Mouse (Mus musculus): ENCODE data around the gene 1700069L16Rik. TPM values are rescaled to one million over a fixed set of nuclear protein-coding genes. Genes with fewer than 3 reads are reported as not detected.

Gene 1700069L16Rik
- total and polyA plus RNA-seq, 2 experiments = not detected

GRCm38 (mm10) chr5:113690866-113691265 is 33.7 kb downstream of the 1700069L16Rik start:
- H3K4me3 ChIP-seq (ENCODE audit: insufficient read depth, low read depth, low read length) = no peak overlapping the region
- TF ChIP-seq POLR2A (IDR thresholded peaks at IDR 0.05; ENCODE audit: extremely low read depth, insufficient read depth, low read length) (no peak), CTCF (IDR thresholded peaks at IDR 0.05; ENCODE audit: low read depth, low read length) (no peak)

GRCm38 (mm10) chr5:113690069-113690548 is 34.5 kb downstream of the 1700069L16Rik start:
- no peaks in the 10 kb centered on the region for H3K4me1 ChIP-seq (ENCODE audit: control insufficient read depth, insufficient read depth, low read length)
- H3K27ac ChIP-seq (replicated peaks; ENCODE audit: insufficient read depth, low read depth, low read length) = no peak overlapping the region
- H3K4me3 ChIP-seq (ENCODE audit: insufficient read depth, low read depth, low read length) = no peak overlapping the region
- no peaks in the 10 kb centered on the region for H3K27me3 ChIP-seq (ENCODE audit: control insufficient read depth, insufficient read depth, low read length)
- no peak for TF ChIP-seq POLR2A (IDR thresholded peaks at IDR 0.05; ENCODE audit: extremely low read depth, insufficient read depth, low read length)
- TF ChIP-seq CTCF (IDR thresholded peaks at IDR 0.05; ENCODE audit: low read depth, low read length) = no peak
- WGBS = 84% methylated on average over 15 of the region's 15 CpGs
- DNase-seq (ENCODE audit: extremely low read depth, low read depth, low spot score) = no peak
- H3K79me2 ChIP-seq (ENCODE audit: control insufficient read depth, insufficient read depth, low read length) = no peaks in the 10 kb centered on the region
- no peak overlapping the region for H3K9ac ChIP-seq (ENCODE audit: low read depth, low read length)
- H3K36me3 ChIP-seq (ENCODE audit: control insufficient read depth, insufficient read depth, low read length) = no peaks in the 10 kb centered on the region

More at GRCm38 (mm10) chr5:113690866-113691265, 33.7 kb downstream of the 1700069L16Rik start:
- no peak overlapping the region for H3K9ac ChIP-seq (ENCODE audit: low read depth, low read length)
- no peaks in the 10 kb centered on the region for H3K27me3 ChIP-seq (ENCODE audit: control insufficient read depth, insufficient read depth, low read length)
- H3K79me2 ChIP-seq (ENCODE audit: control insufficient read depth, insufficient read depth, low read length) = no peaks in the 10 kb centered on the region
- WGBS = 84% methylated on average over 2 of the region's 2 CpGs
- H3K4me1 ChIP-seq (ENCODE audit: control insufficient read depth, insufficient read depth, low read length) = no peaks in the 10 kb centered on the region
- H3K27ac ChIP-seq (replicated peaks; ENCODE audit: insufficient read depth, low read depth, low read length) = no peak overlapping the region
- no peak for DNase-seq (ENCODE audit: extremely low read depth, low read depth, low spot score)
- no peaks in the 10 kb centered on the region for H3K36me3 ChIP-seq (ENCODE audit: control insufficient read depth, insufficient read depth, low read length)

- H3K27ac ChIP-seq (replicated peaks; ENCODE audit: insufficient read depth, low read depth, low read length) = no peak overlapping the region
- no peak overlapping the region for H3K9ac ChIP-seq (ENCODE audit: low read depth, low read length)
- no peaks in the 10 kb centered on the region for H3K79me2 ChIP-seq (ENCODE audit: control insufficient read depth, insufficient read depth, low read length)
- H3K36me3 ChIP-seq (ENCODE audit: control insufficient read depth, insufficient read depth, low read length) = no peaks in the 10 kb centered on the region
- DNase-seq (ENCODE audit: extremely low read depth, low read depth, low spot score) = no peak
- TF ChIP-seq POLR2A (IDR thresholded peaks at IDR 0.05; ENCODE audit: extremely low read depth, insufficient read depth, low read length) = no peak
- TF ChIP-seq CTCF (IDR thresholded peaks at IDR 0.05; ENCODE audit: low read depth, low read length) = no peak
- no peaks in the 10 kb centered on the region for H3K4me1 ChIP-seq (ENCODE audit: control insufficient read depth, insufficient read depth, low read length)
- 77% methylated on average over 5 of the region's 5 CpGs for whole genome bisulfite sequencing
- H3K27me3 ChIP-seq (ENCODE audit: control insufficient read depth, insufficient read depth, low read length) = no peaks in the 10 kb centered on the region
- no peak overlapping the region for H3K4me3 ChIP-seq (ENCODE audit: insufficient read depth, low read depth, low read length)
These were observed 37.1 kb downstream of the 1700069L16Rik start for GRCm38 (mm10) chr5:113687514-113687913.

- Histone ChIP-seq H3K4me3 (ENCODE audit: insufficient read depth, low read depth, low read length) (no peak overlapping the region), H3K9ac (ENCODE audit: low read depth, low read length) (no peak overlapping the region), H3K79me2 (ENCODE audit: control insufficient read depth, insufficient read depth, low read length) (no peaks in the 10 kb centered on the region), H3K27me3 (ENCODE audit: control insufficient read depth, insufficient read depth, low read length) (no peaks in the 10 kb centered on the region), H3K36me3 (ENCODE audit: control insufficient read depth, insufficient read depth, low read length) (no peaks in the 10 kb centered on the region), H3K4me1 (ENCODE audit: control insufficient read depth, insufficient read depth, low read length) (no peaks in the 10 kb centered on the region), H3K27ac (replicated peaks; ENCODE audit: insufficient read depth, low read depth, low read length) (no peak overlapping the region)
- no peak for DNase-seq (ENCODE audit: extremely low read depth, low read depth, low spot score)
- WGBS = 81% methylated on average over 5 of the region's 5 CpGs
- TF ChIP-seq CTCF (IDR thresholded peaks at IDR 0.05; ENCODE audit: low read depth, low read length) = no peak
- no peak for TF ChIP-seq POLR2A (IDR thresholded peaks at IDR 0.05; ENCODE audit: extremely low read depth, insufficient read depth, low read length)
These were observed 39.1 kb downstream of the 1700069L16Rik start for GRCm38 (mm10) chr5:113685471-113685870.

GRCm38 (mm10) chr5:113683246-113683645 is 41.3 kb downstream of the 1700069L16Rik start:
- Histone ChIP-seq H3K9ac (ENCODE audit: low read depth, low read length) (no peak overlapping the region), H3K79me2 (ENCODE audit: control insufficient read depth, insufficient read depth, low read length) (no peaks in the 10 kb centered on the region), H3K4me3 (ENCODE audit: insufficient read depth, low read depth, low read length) (no peak overlapping the region), H3K27ac (replicated peaks; ENCODE audit: insufficient read depth, low read depth, low read length) (no peak overlapping the region), H3K4me1 (ENCODE audit: control insufficient read depth, insufficient read depth, low read length) (no peaks in the 10 kb centered on the region), H3K27me3 (ENCODE audit: control insufficient read depth, insufficient read depth, low read length) (no peaks in the 10 kb centered on the region), H3K36me3 (ENCODE audit: control insufficient read depth, insufficient read depth, low read length) (no peaks in the 10 kb centered on the region)
- DNase-seq (ENCODE audit: extremely low read depth, low read depth, low spot score) = no peak
- TF ChIP-seq CTCF (IDR thresholded peaks at IDR 0.05; ENCODE audit: low read depth, low read length) (no peak), POLR2A (IDR thresholded peaks at IDR 0.05; ENCODE audit: extremely low read depth, insufficient read depth, low read length) (no peak)
- WGBS = 80% methylated on average over 5 of the region's 5 CpGs

- WGBS = 79% methylated on average over 3 of the region's 3 CpGs
- H3K36me3 ChIP-seq (ENCODE audit: control insufficient read depth, insufficient read depth, low read length) = no peaks in the 10 kb centered on the region
- DNase-seq (ENCODE audit: extremely low read depth, low read depth, low spot score) = no peak
These were observed 42.1 kb downstream of the 1700069L16Rik start for GRCm38 (mm10) chr5:113682472-113682871.

More at GRCm38 (mm10) chr5:113682472-113682871, 42.1 kb downstream of the 1700069L16Rik start:
- Histone ChIP-seq H3K27ac (replicated peaks; ENCODE audit: insufficient read depth, low read depth, low read length) (no peak overlapping the region), H3K4me1 (ENCODE audit: control insufficient read depth, insufficient read depth, low read length) (no peaks in the 10 kb centered on the region), H3K27me3 (ENCODE audit: control insufficient read depth, insufficient read depth, low read length) (no peaks in the 10 kb centered on the region), H3K79me2 (ENCODE audit: control insufficient read depth, insufficient read depth, low read length) (no peaks in the 10 kb centered on the region), H3K4me3 (ENCODE audit: insufficient read depth, low read depth, low read length) (no peak overlapping the region), H3K9ac (ENCODE audit: low read depth, low read length) (no peak overlapping the region)
- no peak for TF ChIP-seq POLR2A (IDR thresholded peaks at IDR 0.05; ENCODE audit: extremely low read depth, insufficient read depth, low read length)
- TF ChIP-seq CTCF (IDR thresholded peaks at IDR 0.05; ENCODE audit: low read depth, low read length) = no peak

All from liver, adult 2 months (tissue).